Mouse (Mus musculus): Measurements from ENCODE around the gene Esrrg. TPM values are rescaled to one million over a fixed set of nuclear protein-coding genes. Genes with fewer than 3 reads are reported as not detected.

The Esrrg gene
- polyA plus RNA-seq, 1 experiment from 2014 or later, result 1.0 TPM

- no peaks in the 10 kb centered on the region for H3K9me3 ChIP-seq (ENCODE audit: control insufficient read depth, low read length)
- H3K4me1 ChIP-seq (replicated peaks; ENCODE audit: control insufficient read depth, insufficient read depth, low read length), result no peaks in the 10 kb centered on the region
- ATAC-seq (ENCODE audit: low read depth), result no peak
- H3K36me3 ChIP-seq (ENCODE audit: control insufficient read depth, insufficient read depth, low read length), result no peaks in the 10 kb centered on the region
- H3K9ac ChIP-seq (ENCODE audit: low read length), result no peak overlapping the region
- no peak overlapping the region for H3K4me2 ChIP-seq (ENCODE audit: low read depth, low read length)
- WGBS, result 41% methylated on average over 3 of the region's 3 CpGs
- no peak overlapping the region for H3K4me3 ChIP-seq (ENCODE audit: low read length)
- H3K27me3 ChIP-seq (ENCODE audit: control insufficient read depth, insufficient read depth, low read depth, low read length), result no peaks in the 10 kb centered on the region
- H3K27ac ChIP-seq (ENCODE audit: low read length), result no peak overlapping the region
Observed at GRCm38 (mm10) chr1:187951506-187951905, 342.9 kb downstream of the Esrrg start.

- 89% methylated on average over 2 of the region's 2 CpGs for WGBS
- no peak overlapping the region for H3K4me2 ChIP-seq (ENCODE audit: low read depth, low read length)
- no peak overlapping the region for H3K27ac ChIP-seq (ENCODE audit: low read length)
- H3K4me1 ChIP-seq (replicated peaks; ENCODE audit: control insufficient read depth, insufficient read depth, low read length), result no peaks in the 10 kb centered on the region; the same call in 1 of the 2 replicates
- no peak for ATAC-seq (ENCODE audit: low read depth)
- H3K27me3 ChIP-seq (ENCODE audit: control insufficient read depth, insufficient read depth, low read depth, low read length), result no peaks in the 10 kb centered on the region
- no peak overlapping the region for H3K4me3 ChIP-seq (ENCODE audit: low read length)
- H3K9me3 ChIP-seq (ENCODE audit: control insufficient read depth, low read length), result no peaks in the 10 kb centered on the region
- no peaks in the 10 kb centered on the region for H3K36me3 ChIP-seq (ENCODE audit: control insufficient read depth, insufficient read depth, low read length)
- no peak overlapping the region for H3K9ac ChIP-seq (ENCODE audit: low read length)
Observed at GRCm38 (mm10) chr1:187956702-187957101, 348.1 kb downstream of the Esrrg start.

DNA sequence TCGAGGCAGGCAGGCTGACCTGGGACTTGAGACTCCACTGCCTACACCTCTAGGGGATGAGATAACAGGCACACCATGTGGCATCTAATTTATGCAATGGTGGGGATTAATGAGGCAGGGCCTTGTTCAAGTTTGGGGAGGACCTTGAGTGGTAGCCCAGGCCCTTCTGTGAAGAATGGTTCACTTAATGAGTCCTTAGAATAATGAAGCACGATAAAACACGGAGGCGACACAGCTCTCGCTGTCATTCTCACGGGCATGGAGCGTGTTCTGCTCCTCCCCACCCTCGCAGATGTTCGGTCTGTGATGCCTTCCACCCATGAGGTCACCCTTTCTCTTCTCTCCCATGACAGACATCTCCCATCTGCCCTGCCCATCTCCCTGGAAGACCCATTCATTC lies 350.6 kb downstream of the Esrrg start:
- H3K27me3 ChIP-seq (ENCODE audit: control insufficient read depth, insufficient read depth, low read depth, low read length), result no peaks in the 10 kb centered on the region
- 77% methylated on average over 9 of the region's 9 CpGs for WGBS
- no peak for ATAC-seq (ENCODE audit: low read depth)
- H3K27ac ChIP-seq (ENCODE audit: low read length), result no peak overlapping the region
- H3K9ac ChIP-seq (ENCODE audit: low read length), result no peak overlapping the region
- no peaks in the 10 kb centered on the region for H3K36me3 ChIP-seq (ENCODE audit: control insufficient read depth, insufficient read depth, low read length)
- no peaks in the 10 kb centered on the region for H3K9me3 ChIP-seq (ENCODE audit: control insufficient read depth, low read length)
- H3K4me2 ChIP-seq (ENCODE audit: low read depth, low read length), result no peak overlapping the region
- no peak overlapping the region for H3K4me3 ChIP-seq (ENCODE audit: low read length)
- no peaks in the 10 kb centered on the region; the same call in 1 of the 2 replicates for H3K4me1 ChIP-seq (replicated peaks; ENCODE audit: control insufficient read depth, insufficient read depth, low read length)

- Histone ChIP-seq H3K9me3 (ENCODE audit: control insufficient read depth, low read length) (no peaks in the 10 kb centered on the region), H3K9ac (ENCODE audit: low read length) (no peak overlapping the region), H3K4me2 (ENCODE audit: low read depth, low read length) (no peak overlapping the region), H3K36me3 (ENCODE audit: control insufficient read depth, insufficient read depth, low read length) (no peaks in the 10 kb centered on the region), H3K4me1 (replicated peaks; ENCODE audit: control insufficient read depth, insufficient read depth, low read length) (no peaks in the 10 kb centered on the region; the same call in 1 of the 2 replicates), H3K27me3 (ENCODE audit: control insufficient read depth, insufficient read depth, low read depth, low read length) (no peaks in the 10 kb centered on the region), H3K27ac (ENCODE audit: low read length) (no peak overlapping the region), H3K4me3 (ENCODE audit: low read length) (no peak overlapping the region)
- WGBS, result 54% methylated on average over 5 of the region's 5 CpGs
- ATAC-seq (ENCODE audit: low read depth), result peak; percentile 85
Observed at GRCm38 (mm10) chr1:187961452-187961851, 352.9 kb downstream of the Esrrg start.

DNA sequence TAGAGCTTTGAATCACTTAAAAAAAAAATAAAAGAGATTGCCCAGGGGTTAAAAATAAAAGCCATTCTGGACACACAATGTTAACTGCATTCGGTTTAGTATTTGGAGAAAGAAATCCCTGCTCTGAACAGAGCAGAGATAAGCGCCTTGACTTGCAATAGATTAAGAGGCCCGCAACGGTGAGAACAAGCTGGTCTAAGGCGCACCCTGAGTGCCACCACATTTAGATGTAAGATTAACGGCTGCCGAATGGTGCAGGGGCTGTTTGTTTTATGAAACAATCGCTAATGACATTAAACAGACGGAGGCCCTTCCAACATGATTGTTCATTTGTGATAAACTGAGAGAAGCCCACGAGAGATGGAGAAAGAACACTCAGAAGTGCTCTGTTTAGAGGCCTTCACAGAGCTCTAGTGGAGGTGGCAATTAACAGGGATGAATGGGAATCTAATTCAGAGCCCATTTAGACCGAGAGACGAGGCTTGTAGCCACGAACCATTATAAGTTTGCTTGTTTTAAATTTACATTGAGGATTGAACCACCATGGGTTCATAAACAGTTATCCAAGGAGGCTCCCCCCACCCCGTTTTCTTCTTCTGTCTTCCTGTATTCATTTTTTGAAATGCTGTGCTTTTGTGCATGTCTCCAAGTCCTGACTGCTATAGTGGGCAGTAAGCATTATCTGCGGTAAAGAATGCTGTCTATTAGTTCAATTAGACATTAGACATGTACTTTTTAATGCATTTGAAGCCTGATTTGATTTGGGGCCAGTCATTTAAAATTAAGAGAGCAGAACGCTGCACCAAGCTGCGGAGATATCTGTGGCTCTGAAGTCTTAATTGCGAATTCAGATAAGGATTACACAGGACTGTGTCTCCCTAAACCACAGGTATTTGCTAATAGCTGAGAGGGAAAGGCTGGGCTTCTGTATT lies 356.5 kb downstream of the Esrrg start:
- Histone ChIP-seq H3K27me3 (ENCODE audit: control insufficient read depth, insufficient read depth, low read depth, low read length) (no peaks in the 10 kb centered on the region), H3K27ac (ENCODE audit: low read length) (no peak overlapping the region), H3K36me3 (ENCODE audit: control insufficient read depth, insufficient read depth, low read length) (no peaks in the 10 kb centered on the region), H3K4me2 (ENCODE audit: low read depth, low read length) (no peak overlapping the region), H3K9ac (ENCODE audit: low read length) (no peak overlapping the region), H3K4me3 (ENCODE audit: low read length) (no peak overlapping the region), H3K9me3 (ENCODE audit: control insufficient read depth, low read length) (no peaks in the 10 kb centered on the region), H3K4me1 (replicated peaks; ENCODE audit: control insufficient read depth, insufficient read depth, low read length) (no peaks in the 10 kb centered on the region)
- ATAC-seq (ENCODE audit: low read depth), result no peak
- WGBS, result 37% methylated on average over 18 of the region's 18 CpGs

DNA sequence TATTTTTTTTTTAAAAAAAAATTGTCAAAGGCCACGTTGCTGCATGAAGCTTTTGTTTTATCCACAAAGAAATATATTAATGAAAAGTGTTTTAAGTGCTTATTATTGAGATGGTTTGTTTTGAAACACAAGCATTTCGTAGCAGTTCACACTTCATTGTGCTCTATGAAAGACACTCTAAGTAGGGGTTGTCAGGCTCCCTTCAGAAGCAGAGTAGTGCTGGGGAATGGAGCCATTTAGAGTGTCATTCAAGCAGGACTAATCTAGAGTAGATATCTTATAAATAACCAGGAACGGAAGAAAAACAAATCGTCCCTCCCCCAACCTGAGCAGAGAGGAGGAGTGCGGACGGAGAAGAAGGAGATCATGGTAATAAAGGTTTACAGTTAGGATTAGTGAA lies 357.3 kb downstream of the Esrrg start:
- no peaks in the 10 kb centered on the region for H3K36me3 ChIP-seq (ENCODE audit: control insufficient read depth, insufficient read depth, low read length)
- no peaks in the 10 kb centered on the region for H3K9me3 ChIP-seq (ENCODE audit: control insufficient read depth, low read length)
- WGBS, result 35% methylated on average over 6 of the region's 6 CpGs
- H3K4me2 ChIP-seq (ENCODE audit: low read depth, low read length), result no peak overlapping the region
- no peaks in the 10 kb centered on the region for H3K4me1 ChIP-seq (replicated peaks; ENCODE audit: control insufficient read depth, insufficient read depth, low read length)
- H3K27ac ChIP-seq (ENCODE audit: low read length), result no peak overlapping the region
- H3K27me3 ChIP-seq (ENCODE audit: control insufficient read depth, insufficient read depth, low read depth, low read length), result no peaks in the 10 kb centered on the region
- no peak overlapping the region for H3K9ac ChIP-seq (ENCODE audit: low read length)
- no peak overlapping the region for H3K4me3 ChIP-seq (ENCODE audit: low read length)
- ATAC-seq (ENCODE audit: low read depth), result no peak

GRCm38 (mm10) chr1:187968379-187968778 lies 359.8 kb downstream of the Esrrg start:
- Histone ChIP-seq H3K9me3 (ENCODE audit: control insufficient read depth, low read length) (no peaks in the 10 kb centered on the region), H3K9ac (ENCODE audit: low read length) (no peak overlapping the region), H3K4me1 (replicated peaks; ENCODE audit: control insufficient read depth, insufficient read depth, low read length) (no peaks in the 10 kb centered on the region), H3K27ac (ENCODE audit: low read length) (no peak overlapping the region), H3K4me3 (ENCODE audit: low read length) (no peak overlapping the region), H3K27me3 (ENCODE audit: control insufficient read depth, insufficient read depth, low read depth, low read length) (no peaks in the 10 kb centered on the region), H3K4me2 (ENCODE audit: low read depth, low read length) (no peak overlapping the region), H3K36me3 (ENCODE audit: control insufficient read depth, insufficient read depth, low read length) (no peaks in the 10 kb centered on the region)
- WGBS, result 80% methylated on average over 4 of the region's 4 CpGs
- ATAC-seq (ENCODE audit: low read depth), result no peak

GRCm38 (mm10) chr1:187969491-187969890 lies 360.9 kb downstream of the Esrrg start:
- Histone ChIP-seq H3K4me2 (ENCODE audit: low read depth, low read length) (no peak overlapping the region), H3K4me1 (replicated peaks; ENCODE audit: control insufficient read depth, insufficient read depth, low read length) (no peaks in the 10 kb centered on the region), H3K9ac (ENCODE audit: low read length) (no peak overlapping the region), H3K27ac (ENCODE audit: low read length) (no peak overlapping the region), H3K4me3 (ENCODE audit: low read length) (no peak overlapping the region), H3K36me3 (ENCODE audit: control insufficient read depth, insufficient read depth, low read length) (no peaks in the 10 kb centered on the region), H3K9me3 (ENCODE audit: control insufficient read depth, low read length) (no peaks in the 10 kb centered on the region), H3K27me3 (ENCODE audit: control insufficient read depth, insufficient read depth, low read depth, low read length) (no peaks in the 10 kb centered on the region)
- WGBS, result 76% methylated on average over 5 of the region's 5 CpGs
- no peak for ATAC-seq (ENCODE audit: low read depth)

DNA sequence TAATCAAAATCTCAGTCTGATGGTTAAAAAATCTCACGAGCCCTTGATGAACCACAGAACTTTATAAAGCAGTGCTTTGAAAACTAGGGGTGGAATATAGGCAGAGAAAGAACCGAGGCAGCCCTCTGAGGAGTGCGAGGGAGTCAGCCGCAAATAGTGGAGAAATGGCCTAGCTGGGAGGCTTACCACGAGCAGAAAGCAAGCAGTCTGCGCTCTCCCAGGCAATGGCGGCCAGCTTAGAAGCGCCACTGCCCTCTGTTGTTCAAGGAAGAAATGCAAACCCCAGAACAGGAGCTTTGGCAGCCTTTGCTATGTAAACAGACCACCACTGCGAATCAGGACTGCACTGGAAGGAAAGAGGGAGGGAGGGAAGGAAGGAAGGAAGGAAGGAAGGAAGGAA lies 365.8 kb downstream of the Esrrg start:
- Histone ChIP-seq H3K4me2 (ENCODE audit: low read depth, low read length) (no peak overlapping the region), H3K4me1 (replicated peaks; ENCODE audit: control insufficient read depth, insufficient read depth, low read length) (no peaks in the 10 kb centered on the region), H3K36me3 (ENCODE audit: control insufficient read depth, insufficient read depth, low read length) (no peaks in the 10 kb centered on the region), H3K9ac (ENCODE audit: low read length) (no peak overlapping the region), H3K27ac (ENCODE audit: low read length) (no peak overlapping the region), H3K27me3 (ENCODE audit: control insufficient read depth, insufficient read depth, low read depth, low read length) (no peaks in the 10 kb centered on the region), H3K9me3 (ENCODE audit: control insufficient read depth, low read length) (no peaks in the 10 kb centered on the region), H3K4me3 (ENCODE audit: low read length) (no peak overlapping the region)
- WGBS, result 8% methylated on average over 9 of the region's 9 CpGs
- peak; percentile 59; the same call in 1 of the 2 replicates for ATAC-seq (ENCODE audit: low read depth)
